Mouse (Mus musculus) lung, adult 2 months (tissue): ENCODE data around the gene Meis3.

ENCODE experiments used
- CTCF ChIP-seq: fragments of 200-500 bp; IDR thresholded peaks from 2 replicates; pipeline ENCODE4 v1.5.1; 2011; ENCODE audit warnings: mild to moderate bottlenecking, low read length, control low read depth; ENCODE audit not compliant: insufficient read depth
- POLR2A ChIP-seq: fragments of 200-500 bp; IDR thresholded peaks from 2 replicates; pipeline ENCODE4 v1.6.1; 2011; ENCODE audit warnings: low read depth, mild to moderate bottlenecking, control low read depth, low read length, borderline replicate concordance; ENCODE audit errors: extremely low read depth

GRCm38 (mm10) chr7:16173146-16173545 is 1.7 kb upstream of the Meis3 start:
- TF ChIP-seq CTCF (no peak), POLR2A (no peak)
